Mouse (Mus musculus) embryonic facial prominence, embryonic 10.5 days (tissue): ENCODE measurements at regions not wholly inside any gene's neighbourhood (a gene's known extent, or its start where the extent isn't known, plus 50 kb on each side); places are given as distances from the start of the nearest gene placed in this dataset.

ENCODE experiments used
- DNase-seq: peaks from one replicate; pipeline ENCODE4 v3.0.0-alpha.2; 2017; ENCODE audit warnings: low spot score
- H3K27ac ChIP-seq: fragments of 300-500 bp; sonication (generic); replicated peaks from 2 replicates; pipeline ENCODE4 v1.5.1; 2016; ENCODE audit warnings: mild to moderate bottlenecking
- H3K27me3 ChIP-seq: fragments of 300-500 bp; sonication (generic); replicated peaks from 2 replicates; pipeline ENCODE4 v1.6.1; 2016; ENCODE audit warnings: low read depth, mild to moderate bottlenecking; ENCODE audit not compliant: poor library complexity, severe bottlenecking
- H3K36me3 ChIP-seq: fragments of 300-500 bp; sonication (generic); replicated peaks from 2 replicates; pipeline ENCODE4 v1.6.1; 2016; ENCODE audit warnings: mild to moderate bottlenecking, moderate library complexity
- H3K4me1 ChIP-seq: fragments of 300-500 bp; sonication (generic); 2 replicates; pipeline ENCODE4 v1.6.1; 2016
- H3K4me3 ChIP-seq: fragments of 300-500 bp; sonication (generic); 2 replicates; pipeline ENCODE4 v1.5.1; 2016; ENCODE audit warnings: mild to moderate bottlenecking, moderate library complexity
- H3K9me3 ChIP-seq: fragments of 300-500 bp; sonication (generic); 2 replicates; pipeline ENCODE4 v1.6.1; 2016; ENCODE audit warnings: mild to moderate bottlenecking
- WGBS: fragments of 180-500 bp; shearing (Covaris S2); methylation state at CpG from one replicate; pipeline ENCODE4 v1.1.7; 2016; 5-methylcytosine and 5-hydroxymethylcytosine counted together

DNA sequence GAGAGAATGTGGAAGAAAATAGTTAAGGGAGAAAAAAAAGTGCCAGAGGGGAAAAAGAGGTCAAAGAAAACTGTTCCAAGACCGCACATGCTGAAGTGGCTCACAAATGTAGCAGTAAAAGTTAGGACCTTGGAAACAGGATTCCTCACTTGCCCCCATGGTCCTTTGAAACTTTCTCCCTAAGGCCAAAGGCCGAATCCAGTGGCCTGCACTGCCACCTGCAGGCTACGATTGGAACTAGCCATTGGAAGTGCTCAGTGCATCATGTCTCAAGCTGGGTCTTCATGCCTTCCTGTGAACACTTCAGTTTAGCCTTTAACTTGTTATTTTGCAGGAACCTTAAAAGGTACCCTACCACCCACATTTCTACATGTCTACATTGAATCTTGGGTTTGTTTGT is 56.3 kb upstream of the Mctp2 start:
- peak; percentile 73 for DNase-seq
- no peaks in the 10 kb centered on the region for H3K9me3 ChIP-seq
- no peaks in the 10 kb centered on the region for H3K36me3 ChIP-seq
- no peak overlapping the region for H3K27ac ChIP-seq
- no peaks in the 10 kb centered on the region for H3K27me3 ChIP-seq
- peaks cover 14% of the 10 kb centered on the region for H3K4me1 ChIP-seq
- H3K4me3 ChIP-seq: no peak overlapping the region
- WGBS: 15% methylated on average over 3 of the region's 3 CpGs

DNA sequence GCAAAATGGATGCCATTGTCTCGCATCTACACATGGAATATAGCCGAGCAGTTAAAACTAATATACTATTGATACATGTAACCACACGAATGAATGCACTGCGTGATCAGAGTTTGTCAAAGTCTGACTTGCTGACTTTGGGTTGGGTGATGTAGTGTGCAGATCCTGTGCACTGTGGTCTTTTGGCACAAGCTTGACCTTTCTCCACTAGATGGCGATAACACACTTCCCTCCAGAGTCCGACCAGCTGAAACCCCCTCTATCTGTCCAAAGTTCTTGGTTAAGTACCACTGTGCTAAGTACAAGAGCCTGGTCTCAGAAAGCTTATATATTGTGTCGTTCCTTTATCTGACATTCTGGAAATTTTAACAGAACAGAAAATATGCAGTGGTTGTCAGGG is 84.9 kb upstream of the Mctp2 start:
- peak; percentile 56 for DNase-seq
- Histone ChIP-seq H3K27ac (no peak overlapping the region), H3K4me3 (no peak overlapping the region), H3K4me1 (no peaks in the 10 kb centered on the region), H3K36me3 (no peaks in the 10 kb centered on the region), H3K9me3 (no peaks in the 10 kb centered on the region), H3K27me3 (no peaks in the 10 kb centered on the region)
- 41% methylated on average over 7 of the region's 7 CpGs for WGBS

DNA sequence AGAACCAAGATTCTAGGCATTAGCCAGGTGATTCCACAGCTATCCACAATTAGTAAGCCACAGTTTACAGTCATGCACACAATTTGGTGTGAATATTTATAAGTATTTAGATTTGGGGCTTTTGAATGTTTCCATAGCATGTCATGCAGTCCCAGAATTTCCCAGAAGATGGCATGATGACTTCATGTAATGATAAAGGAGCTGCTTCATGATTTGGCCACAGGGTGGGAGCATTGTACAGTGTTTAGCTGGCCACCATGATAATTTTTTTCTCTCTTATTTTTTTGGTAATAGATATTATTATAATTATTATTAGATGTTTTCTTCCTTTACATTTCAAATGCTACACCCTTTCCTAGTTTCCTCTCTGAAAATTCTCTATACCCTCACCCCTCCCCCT is 93.6 kb upstream of the Mctp2 start:
- H3K27me3 ChIP-seq: no peaks in the 10 kb centered on the region
- H3K36me3 ChIP-seq: no peaks in the 10 kb centered on the region
- DNase-seq: peak; percentile 52
- H3K27ac ChIP-seq: no peak overlapping the region
- H3K4me1 ChIP-seq: no peaks in the 10 kb centered on the region
- H3K4me3 ChIP-seq: no peak overlapping the region
- H3K9me3 ChIP-seq: no peaks in the 10 kb centered on the region

DNA sequence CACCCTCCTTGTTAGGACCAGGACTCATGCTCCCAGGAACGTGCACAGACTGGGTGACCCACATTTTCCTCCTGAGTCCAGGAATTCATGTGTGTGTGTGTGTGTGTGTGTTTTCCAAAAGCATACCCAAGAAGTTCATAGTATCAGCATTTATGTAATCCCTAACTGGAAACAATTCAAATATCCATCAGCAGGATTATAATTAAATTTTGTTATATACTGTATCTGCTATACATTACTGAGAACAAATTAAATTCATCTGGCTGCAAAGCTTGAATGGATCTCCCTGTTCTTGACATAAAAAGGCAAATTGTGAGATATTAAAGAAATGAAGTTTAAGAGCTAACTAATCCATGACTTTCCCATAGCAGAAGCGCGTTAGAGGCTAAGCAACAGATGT is 99.7 kb upstream of the Mctp2 start:
- no peaks in the 10 kb centered on the region for H3K36me3 ChIP-seq
- no peaks in the 10 kb centered on the region for H3K4me1 ChIP-seq
- H3K4me3 ChIP-seq: no peak overlapping the region
- H3K9me3 ChIP-seq: no peaks in the 10 kb centered on the region
- H3K27ac ChIP-seq: no peak overlapping the region
- no peak for DNase-seq
- H3K27me3 ChIP-seq: no peaks in the 10 kb centered on the region
- 90% methylated on average over 3 of the region's 3 CpGs for WGBS

DNA sequence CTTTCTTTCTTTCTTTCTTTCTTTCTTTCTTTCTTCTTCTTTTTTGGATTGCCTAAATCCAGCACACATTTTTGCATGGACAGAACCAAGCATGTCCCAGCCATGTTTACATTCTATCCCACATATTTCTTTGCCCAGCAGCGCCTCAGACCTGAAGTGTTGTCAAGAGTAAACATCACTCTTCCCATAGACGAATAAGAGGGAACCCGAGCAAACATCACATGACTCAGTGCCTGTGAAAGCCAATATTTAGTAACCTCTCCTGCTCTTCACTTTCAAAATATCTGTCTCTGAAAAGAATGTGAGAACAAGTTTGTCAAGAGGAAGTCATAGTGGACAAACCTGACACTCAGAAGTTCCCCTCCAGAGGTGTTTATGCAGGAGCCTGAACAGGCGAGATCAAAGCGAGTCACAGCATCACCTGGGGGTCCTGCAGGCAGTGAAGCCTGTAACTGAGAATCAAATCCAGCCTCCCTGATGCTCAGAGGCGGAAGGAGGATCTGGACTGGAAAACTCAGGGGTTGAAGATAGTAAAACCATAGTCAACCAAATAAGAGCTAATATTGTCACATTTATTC is 102.1 kb upstream of the Mctp2 start:
- peak; percentile 11 for DNase-seq
- Histone ChIP-seq H3K4me1 (no peaks in the 10 kb centered on the region), H3K27ac (no peak overlapping the region), H3K27me3 (no peaks in the 10 kb centered on the region), H3K4me3 (no peak overlapping the region), H3K9me3 (no peaks in the 10 kb centered on the region), H3K36me3 (no peaks in the 10 kb centered on the region)
- WGBS: 66% methylated on average over 6 of the region's 6 CpGs

DNA sequence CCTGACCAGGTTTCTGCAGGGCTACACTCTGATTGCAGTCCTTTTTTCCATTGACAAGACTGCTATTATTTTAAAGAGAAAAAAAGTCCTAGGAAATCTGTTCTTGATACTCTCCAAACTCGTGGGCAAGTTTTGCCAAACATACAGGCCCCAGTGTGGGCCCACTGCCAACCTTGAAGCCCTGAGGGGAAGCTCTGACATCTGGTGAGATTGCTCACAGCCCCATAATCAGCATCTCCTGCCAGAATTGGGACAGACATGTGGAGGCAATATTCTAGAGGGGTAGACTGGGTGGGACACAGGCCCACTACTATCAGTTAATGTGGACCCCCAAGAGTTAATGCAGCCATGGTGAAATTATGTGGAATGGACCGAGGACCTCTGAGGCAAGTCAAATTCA is 132.1 kb upstream of the Mctp2 start:
- Histone ChIP-seq H3K9me3 (no peaks in the 10 kb centered on the region), H3K36me3 (no peaks in the 10 kb centered on the region), H3K4me1 (peaks cover 3% of the 10 kb centered on the region; the same call in 1 of the 2 replicates), H3K4me3 (no peak overlapping the region), H3K27ac (no peak overlapping the region), H3K27me3 (no peaks in the 10 kb centered on the region)
- no peak for DNase-seq
- 52% methylated on average over 2 of the region's 2 CpGs for WGBS

DNA sequence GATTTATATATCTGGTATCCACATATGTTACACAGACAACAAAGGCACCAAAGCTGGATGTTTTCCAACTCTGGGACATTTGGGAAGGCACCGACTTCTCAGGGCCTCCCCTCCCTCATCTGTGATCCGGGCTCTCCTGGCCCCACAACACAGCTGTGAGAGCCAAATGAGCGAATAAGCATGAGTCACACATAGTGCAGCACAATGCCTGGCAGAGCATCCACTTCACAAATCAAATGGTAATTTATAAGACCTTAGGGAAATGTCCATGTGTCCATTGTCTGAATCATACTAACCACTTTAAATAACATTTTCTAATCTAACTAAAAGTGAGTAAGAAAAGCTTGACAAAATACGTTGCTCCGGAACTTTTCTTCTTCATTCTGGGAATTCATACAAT is 135.6 kb upstream of the Mctp2 start:
- no peak for DNase-seq
- 92% methylated on average over 5 of the region's 5 CpGs for WGBS
- H3K27ac ChIP-seq: no peak overlapping the region

DNA sequence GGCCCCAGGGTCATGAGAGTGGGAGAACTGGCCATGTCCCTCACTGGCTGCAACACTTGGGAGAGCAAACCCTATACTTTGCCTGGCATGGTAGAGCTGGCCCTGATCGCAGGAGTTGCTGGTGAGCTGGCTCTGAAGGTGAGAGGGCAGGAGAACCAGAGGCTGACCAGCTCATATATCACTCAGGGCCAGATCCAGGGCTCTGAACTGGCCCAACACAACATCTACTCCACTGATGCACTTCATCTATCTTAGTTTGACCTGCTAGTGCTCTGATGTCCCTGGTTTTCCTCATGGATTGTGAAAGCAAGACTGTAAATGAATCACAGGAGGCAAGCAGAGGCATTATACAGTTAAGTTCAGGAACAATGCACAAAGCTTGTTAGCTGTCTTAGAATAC is 137.6 kb upstream of the Mctp2 start:
- DNase-seq: no peak
- WGBS: 93% methylated on average over 1 of the region's 1 CpGs
- Histone ChIP-seq H3K36me3 (no peaks in the 10 kb centered on the region), H3K27ac (no peak overlapping the region), H3K4me1 (no peaks in the 10 kb centered on the region), H3K4me3 (no peak overlapping the region), H3K9me3 (no peaks in the 10 kb centered on the region), H3K27me3 (no peaks in the 10 kb centered on the region)

More for the DNA sequence above, 135.6 kb upstream of the Mctp2 start:
- Histone ChIP-seq H3K9me3 (no peaks in the 10 kb centered on the region), H3K4me3 (no peak overlapping the region), H3K4me1 (peaks cover 3% of the 10 kb centered on the region; the same call in 1 of the 2 replicates), H3K36me3 (no peaks in the 10 kb centered on the region), H3K27me3 (no peaks in the 10 kb centered on the region)

DNA sequence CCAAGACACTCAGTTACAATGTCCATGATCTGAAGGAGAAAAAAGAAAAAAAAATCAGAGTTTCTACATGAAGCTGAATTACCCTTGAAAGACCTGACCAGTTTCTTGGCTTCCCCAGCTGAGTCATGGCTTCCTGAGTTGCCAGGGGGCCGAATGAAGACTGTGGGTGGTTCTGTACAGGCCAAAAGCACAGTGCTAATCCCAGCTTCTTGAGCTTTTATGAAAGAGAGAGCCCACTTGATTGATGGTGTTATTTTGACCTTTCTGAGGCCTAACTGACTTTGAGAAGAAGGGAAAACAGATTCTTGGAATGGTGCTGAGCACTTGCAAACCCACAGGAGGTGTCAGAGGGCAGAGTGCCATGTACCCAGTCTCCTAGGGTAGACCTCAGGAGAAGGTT is 138.4 kb upstream of the Mctp2 start:
- DNase-seq: no peak
- no peak overlapping the region for H3K27ac ChIP-seq
- H3K36me3 ChIP-seq: no peaks in the 10 kb centered on the region
- whole genome bisulfite sequencing: 64% methylated on average over 1 of the region's 1 CpGs
- no peaks in the 10 kb centered on the region for H3K27me3 ChIP-seq
- no peak overlapping the region for H3K4me3 ChIP-seq
- no peaks in the 10 kb centered on the region for H3K9me3 ChIP-seq
- no peaks in the 10 kb centered on the region for H3K4me1 ChIP-seq

DNA sequence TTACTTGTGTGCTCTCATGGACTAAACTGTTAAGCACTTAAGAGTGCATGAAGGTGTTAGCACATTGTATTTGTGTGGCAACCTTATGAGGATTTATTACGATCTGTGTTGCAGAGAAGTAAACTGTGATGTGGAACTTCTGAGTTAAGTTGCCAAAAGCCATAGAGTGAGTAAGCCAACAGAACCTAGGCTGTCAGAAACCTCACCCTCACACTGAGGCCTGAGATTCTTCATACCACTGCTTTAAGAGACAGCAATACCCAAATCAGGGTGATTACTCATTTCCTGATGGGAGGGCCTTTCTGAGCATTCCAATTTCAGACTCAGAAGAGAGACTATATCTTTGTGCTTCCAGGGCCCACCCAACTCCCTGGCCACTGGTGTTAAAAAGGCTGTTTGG is 140.5 kb upstream of the Mctp2 start:
- Histone ChIP-seq H3K36me3 (no peaks in the 10 kb centered on the region), H3K4me3 (no peak overlapping the region), H3K9me3 (no peaks in the 10 kb centered on the region), H3K4me1 (no peaks in the 10 kb centered on the region), H3K27ac (no peak overlapping the region), H3K27me3 (no peaks in the 10 kb centered on the region)
- 91% methylated on average over 1 of the region's 1 CpGs for WGBS
- no peak for DNase-seq

DNA sequence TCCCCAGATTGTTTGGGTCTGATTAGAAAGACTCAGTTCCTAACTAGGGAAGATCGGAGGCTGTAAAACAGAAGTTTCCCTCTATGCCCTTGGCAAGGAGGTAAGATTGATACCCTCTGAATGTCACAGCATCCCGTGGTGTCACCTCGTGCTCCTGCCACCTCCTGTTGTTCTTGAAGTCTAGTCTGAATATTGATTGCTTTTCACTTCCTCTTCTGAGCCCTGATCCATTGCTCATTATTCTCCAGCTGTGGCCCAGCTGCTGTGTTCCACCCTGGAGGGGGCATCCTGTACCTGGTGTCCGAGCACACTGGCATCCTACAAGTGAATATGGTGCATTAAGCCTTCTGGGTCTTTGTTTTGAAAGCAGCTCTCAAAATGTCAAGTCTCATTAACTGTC is 156.6 kb upstream of the Mctp2 start:
- Histone ChIP-seq H3K4me3 (no peak overlapping the region), H3K4me1 (0 out of 2 replicates have a peak, but pooled peaks cover 4% of the 10 kb centered on the region), H3K9me3 (no peaks in the 10 kb centered on the region), H3K27ac (no peak overlapping the region), H3K36me3 (no peaks in the 10 kb centered on the region), H3K27me3 (no peaks in the 10 kb centered on the region)
- 76% methylated on average over 4 of the region's 4 CpGs for WGBS
- DNase-seq: no peak

DNA sequence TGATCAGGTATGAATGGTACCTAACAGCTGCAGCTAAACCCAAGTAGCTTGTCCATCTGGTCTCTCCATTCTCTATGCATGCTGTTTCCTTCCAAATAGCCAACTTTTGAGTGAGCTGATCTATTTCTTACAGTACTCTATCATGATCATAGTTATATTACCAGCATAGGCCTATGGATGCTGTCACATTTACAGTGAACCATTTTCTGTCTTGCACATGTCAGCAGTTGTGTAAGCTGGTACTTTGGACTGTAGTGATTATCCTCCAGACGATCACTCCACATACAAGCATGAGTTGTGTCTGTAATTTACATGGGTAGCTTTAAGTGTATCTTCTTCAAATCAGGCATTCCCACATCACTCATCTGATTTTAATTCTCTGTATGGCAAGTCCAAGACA is 158.2 kb upstream of the Mctp2 start:
- no peak for DNase-seq

DNA sequence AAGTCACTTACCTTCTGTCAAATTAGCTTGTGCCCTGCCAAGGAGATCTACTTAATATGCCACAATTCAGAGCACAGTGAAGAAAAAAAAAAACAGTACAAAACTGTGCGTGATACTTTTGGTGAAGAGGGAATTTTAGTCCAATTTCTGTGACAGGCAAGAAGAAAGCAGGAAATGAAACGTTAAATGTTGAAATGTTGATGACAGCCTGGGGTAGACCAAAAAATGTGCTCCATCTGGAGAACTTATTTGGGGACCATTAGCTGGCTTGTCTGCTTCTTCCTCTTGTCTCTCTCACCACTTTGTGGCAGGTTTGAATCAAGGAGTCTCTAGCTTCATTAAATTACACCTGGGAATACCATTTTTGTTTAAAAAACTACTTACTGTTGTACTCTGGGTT is 163.3 kb upstream of the Mctp2 start:
- H3K4me3 ChIP-seq: no peak overlapping the region
- no peak overlapping the region for H3K27ac ChIP-seq
- H3K9me3 ChIP-seq: no peaks in the 10 kb centered on the region
- no peak for DNase-seq
- no peaks in the 10 kb centered on the region for H3K27me3 ChIP-seq
- WGBS: 67% methylated on average over 2 of the region's 2 CpGs
- H3K36me3 ChIP-seq: no peaks in the 10 kb centered on the region
- H3K4me1 ChIP-seq: no peaks in the 10 kb centered on the region

More for the DNA sequence above, 158.2 kb upstream of the Mctp2 start:
- no peak overlapping the region for H3K27ac ChIP-seq
- H3K4me1 ChIP-seq: 0 out of 2 replicates have a peak, but pooled peaks cover 4% of the 10 kb centered on the region
- H3K36me3 ChIP-seq: no peaks in the 10 kb centered on the region
- WGBS: 81% methylated on average over 1 of the region's 1 CpGs
- no peaks in the 10 kb centered on the region for H3K9me3 ChIP-seq
- H3K4me3 ChIP-seq: no peak overlapping the region
- no peaks in the 10 kb centered on the region for H3K27me3 ChIP-seq

DNA sequence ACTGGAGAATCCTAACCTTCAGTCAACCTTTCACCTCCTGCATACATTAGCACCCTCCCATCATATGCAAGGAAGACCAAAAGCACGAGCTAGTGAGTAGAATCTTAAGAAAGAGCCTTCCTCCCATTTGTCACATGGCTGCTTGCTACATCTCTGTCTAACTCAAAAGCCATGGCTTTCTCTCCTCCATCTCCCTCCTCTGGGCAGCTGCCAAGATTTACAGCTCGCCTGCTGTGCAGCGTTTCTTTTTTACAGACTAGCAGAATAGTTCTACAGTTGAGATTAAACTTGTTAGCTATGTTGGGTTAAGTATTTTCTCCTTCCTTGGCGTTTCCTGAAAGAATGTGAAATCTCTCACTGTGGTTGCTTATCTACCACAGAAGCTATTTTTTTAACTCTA is 168.3 kb upstream of the Mctp2 start:
- H3K4me3 ChIP-seq: no peak overlapping the region
- H3K4me1 ChIP-seq: peaks cover 8% of the 10 kb centered on the region; the same call in 1 of the 2 replicates
- 78% methylated on average over 4 of the region's 4 CpGs for WGBS
- H3K9me3 ChIP-seq: no peaks in the 10 kb centered on the region
- no peaks in the 10 kb centered on the region for H3K27me3 ChIP-seq
- DNase-seq: no peak
- H3K36me3 ChIP-seq: no peaks in the 10 kb centered on the region
- no peak overlapping the region for H3K27ac ChIP-seq
